Mouse (Mus musculus) R1 (cell line): Measurements from ENCODE around the gene Fzd10.
A peak's percentile ranks its signal among the peaks of the same experiment; 100 is the strongest.

ENCODE experiments used
- DNase-seq: peaks from one replicate; pipeline ENCODE4 v3.0.0-alpha.2; 2018; ENCODE audit warnings: low read depth, low spot score

The Fzd10 gene

GRCm38 (mm10) chr5:128601036-128602019 lies 684 bp downstream of the Fzd10 start:
- peak; percentile 63 for DNase-seq

- DNase-seq = peak; percentile 49
Observed at GRCm38 (mm10) chr5:128603693-128604092, 3.0 kb downstream of the Fzd10 start.

GRCm38 (mm10) chr5:128606596-128606995 lies 6.0 kb downstream of the Fzd10 start:
- DNase-seq = no peak

- peak; percentile 54 for DNase-seq
Observed at GRCm38 (mm10) chr5:128609091-128609490, 8.4 kb downstream of the Fzd10 start.

GRCm38 (mm10) chr5:128617621-128618020 lies 17.0 kb downstream of the Fzd10 start:
- DNase-seq = no peak

- DNase-seq = no peak
Observed at GRCm38 (mm10) chr5:128619987-128620386, 19.3 kb downstream of the Fzd10 start.

GRCm38 (mm10) chr5:128620408-128620807 lies 19.8 kb downstream of the Fzd10 start:
- DNase-seq = no peak

GRCm38 (mm10) chr5:128627763-128628162 lies 27.1 kb downstream of the Fzd10 start:
- no peak for DNase-seq

- no peak for DNase-seq
Observed at GRCm38 (mm10) chr5:128636648-128637047, 36.0 kb downstream of the Fzd10 start.

- DNase-seq = peak; percentile 84
Observed at GRCm38 (mm10) chr5:128637071-128638015, 36.7 kb downstream of the Fzd10 start.

- DNase-seq = peak; percentile 27
Observed at GRCm38 (mm10) chr5:128638716-128639115, 38.1 kb downstream of the Fzd10 start.

- DNase-seq = no peak
Observed at GRCm38 (mm10) chr5:128643065-128643464, 42.4 kb downstream of the Fzd10 start.

GRCm38 (mm10) chr5:128645720-128646119 lies 45.1 kb downstream of the Fzd10 start:
- DNase-seq = no peak

- DNase-seq = no peak
Observed at GRCm38 (mm10) chr5:128646286-128646685, 45.6 kb downstream of the Fzd10 start.

- no peak for DNase-seq
Observed at GRCm38 (mm10) chr5:128647221-128647730, 46.6 kb downstream of the Fzd10 start.

- no peak for DNase-seq
Observed at GRCm38 (mm10) chr5:128649336-128649897, 48.8 kb downstream of the Fzd10 start.
